In the genomic region with DNA sequence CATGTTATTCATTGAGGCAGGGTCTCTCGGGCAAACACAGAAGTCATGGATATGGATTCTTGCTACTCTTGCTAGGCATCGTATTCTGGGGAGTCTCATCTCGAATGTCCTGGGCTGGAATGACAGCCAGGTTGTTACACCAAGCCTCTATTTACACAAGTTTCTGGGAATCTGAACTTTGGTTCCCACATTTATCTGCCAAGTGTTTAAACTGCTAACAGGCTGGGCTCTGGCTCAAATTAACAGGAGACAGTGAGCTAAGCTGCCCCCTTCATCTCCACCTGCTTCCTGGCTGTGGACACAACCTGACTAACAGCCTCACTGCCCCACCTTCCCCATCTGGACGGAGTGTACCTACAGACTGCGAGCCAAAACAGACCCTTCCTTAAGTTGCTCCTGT, we compare ENCODE assay signal across 24 mouse cellular contexts. TPM values are rescaled to one million over a fixed set of nuclear protein-coding genes. Genes with fewer than 3 reads are reported as not detected.
"Had no signal": no experiment of that assay in that cellular context is flagged by ENCODE, and none has a peak within 500 bp of the region (broad histone marks: within the 10 kb centered on the region; RNA-seq: fewer than 3 reads in every experiment).

No protein-coding gene starts in this region.

- H3K4me3 ChIP-seq: hindbrain, embryonic 15.5 days; kidney, embryonic 15.5 days; layer of hippocampus, adult 2 months; left cerebral cortex, adult 2 months; liver, embryonic 15.5 days; neural tube, embryonic 12.5 days; neural tube, embryonic 15.5 days had no signal

- H3K27ac ChIP-seq: hindbrain, embryonic 15.5 days; kidney, embryonic 15.5 days; layer of hippocampus, adult 2 months; left cerebral cortex, adult 2 months; liver, embryonic 15.5 days; neural tube, embryonic 12.5 days; neural tube, embryonic 15.5 days; stomach, postnatal 0 days had no signal

- H3K9me3 ChIP-seq: hindbrain, embryonic 15.5 days; kidney, embryonic 15.5 days; liver, embryonic 15.5 days; neural tube, embryonic 12.5 days; neural tube, embryonic 15.5 days had no signal

- H3K27me3 ChIP-seq: hindbrain, embryonic 15.5 days; kidney, embryonic 15.5 days; liver, embryonic 15.5 days; neural tube, embryonic 12.5 days; neural tube, embryonic 15.5 days had no signal

- H3K4me2 ChIP-seq: hindbrain, embryonic 15.5 days; kidney, embryonic 15.5 days; liver, embryonic 15.5 days; midbrain, embryonic 11.5 days; neural tube, embryonic 12.5 days; neural tube, embryonic 15.5 days had no signal

- DNase-seq: kidney, adult 18-20 months; kidney, postnatal 10 days; kidney, postnatal 4 days; layer of hippocampus, adult 9-11 months; lung, postnatal 14 days; lung, postnatal 4 days; midbrain, embryonic 14.5 days; right cerebral cortex, adult 18-20 months; right cerebral cortex, postnatal 14 days; right cerebral cortex, postnatal 4 days; thymus, adult 2 months; thymus, postnatal 14 days; thymus, postnatal 4 days had no signal

- H3K36me3 ChIP-seq: hindbrain, embryonic 15.5 days; kidney, embryonic 15.5 days; liver, embryonic 15.5 days; neural tube, embryonic 12.5 days; neural tube, embryonic 15.5 days had no signal

- H3K4me1 ChIP-seq: hindbrain, embryonic 15.5 days; kidney, embryonic 15.5 days; neural tube, embryonic 12.5 days had no signal

- H3K9ac ChIP-seq: hindbrain, embryonic 15.5 days; kidney, embryonic 15.5 days; liver, embryonic 15.5 days; neural tube, embryonic 12.5 days; neural tube, embryonic 15.5 days had no signal

RNA-seq across cellular contexts. Expression of a gene that starts 28.5 kb away (rescaled TPM):
- total RNA-seq: megakaryocyte progenitor cell, adult 5-6 weeks; megakaryocyte-erythroid progenitor cell, adult 5-6 weeks had no signal
